Mouse (Mus musculus): ENCODE results near the gene Fam117b.

Fam117b gene

GRCm38 (mm10) chr1:59913195-59913868 is 526 bp downstream of the Fam117b start:
- peak; percentile 77 to 81 for DNase-seq (ENCODE audit: low spot score in 2 of 2)

GRCm38 (mm10) chr1:59913869-59914225 is 1.0 kb downstream of the Fam117b start:
- no peak for DNase-seq (ENCODE audit: low spot score in 2 of 2)

- DNase-seq (ENCODE audit: low spot score in 2 of 2): no peak
These were observed 2.0 kb downstream of the Fam117b start for GRCm38 (mm10) chr1:59914799-59915198.

DNA sequence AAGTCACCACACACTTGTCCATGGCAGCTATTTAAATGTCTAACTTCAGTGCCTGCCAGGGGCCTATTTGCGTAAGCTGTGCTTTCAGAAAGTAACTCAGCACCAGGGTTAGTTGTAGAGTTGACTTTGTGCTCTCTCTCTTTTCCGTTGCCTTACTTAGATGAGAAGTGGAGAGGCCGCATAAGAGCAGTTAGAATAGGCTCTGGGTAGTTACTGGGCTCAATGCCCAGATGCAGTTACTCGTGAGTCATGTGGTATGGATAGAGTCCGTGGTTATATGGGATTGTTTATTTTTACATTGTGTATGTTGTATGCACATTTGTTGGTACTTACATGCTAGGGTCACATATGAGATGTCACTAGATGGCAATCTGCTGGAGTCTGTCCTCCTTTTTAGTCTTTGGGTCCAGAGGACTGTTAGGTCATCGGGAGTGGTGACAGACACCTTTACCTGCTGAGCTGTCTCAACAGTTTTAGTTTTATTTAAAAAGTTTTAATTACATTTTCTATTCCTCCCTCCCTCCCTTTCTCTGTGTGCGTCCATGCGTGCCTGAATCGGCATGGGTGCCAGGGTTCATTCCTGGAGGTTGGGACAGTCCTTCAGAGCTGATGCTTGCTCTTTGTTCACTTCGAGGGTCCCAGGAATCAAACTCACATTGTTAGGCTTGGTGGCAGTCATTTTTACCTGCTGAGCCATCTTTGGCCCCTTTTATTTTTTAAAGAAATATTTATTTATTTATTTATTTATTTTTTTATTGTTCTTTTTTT is 3.2 kb downstream of the Fam117b start:
- DNase-seq (ENCODE audit: low spot score in 2 of 2): peak in 1 of 2 experiments; percentile 34

- no peak for DNase-seq (ENCODE audit: low spot score in 2 of 2)
These were observed 4.6 kb downstream of the Fam117b start for GRCm38 (mm10) chr1:59917401-59917800.

DNA sequence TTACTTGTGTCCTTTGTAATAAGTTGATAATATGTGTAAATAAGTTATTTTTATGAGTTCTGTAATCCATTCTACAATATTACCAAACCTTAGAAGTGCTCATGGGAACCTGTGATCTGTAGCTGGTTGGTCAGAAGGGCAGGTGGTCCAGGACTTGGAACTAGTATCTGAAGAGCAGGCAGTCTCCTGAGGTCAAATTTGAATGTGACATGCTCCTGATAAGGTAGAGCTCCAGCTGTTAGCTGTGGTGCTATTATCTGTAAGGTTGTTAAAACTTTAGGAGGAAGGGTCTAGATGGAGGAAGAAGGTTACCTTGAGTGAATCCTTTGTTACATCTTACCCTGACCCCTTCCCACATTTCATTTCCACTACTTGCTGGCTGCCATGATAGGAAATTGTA is 5.3 kb downstream of the Fam117b start:
- DNase-seq (ENCODE audit: low spot score in 2 of 2): no peak

- no peak for DNase-seq (ENCODE audit: low spot score in 2 of 2)
These were observed 10.4 kb downstream of the Fam117b start for GRCm38 (mm10) chr1:59923201-59923600.

DNA sequence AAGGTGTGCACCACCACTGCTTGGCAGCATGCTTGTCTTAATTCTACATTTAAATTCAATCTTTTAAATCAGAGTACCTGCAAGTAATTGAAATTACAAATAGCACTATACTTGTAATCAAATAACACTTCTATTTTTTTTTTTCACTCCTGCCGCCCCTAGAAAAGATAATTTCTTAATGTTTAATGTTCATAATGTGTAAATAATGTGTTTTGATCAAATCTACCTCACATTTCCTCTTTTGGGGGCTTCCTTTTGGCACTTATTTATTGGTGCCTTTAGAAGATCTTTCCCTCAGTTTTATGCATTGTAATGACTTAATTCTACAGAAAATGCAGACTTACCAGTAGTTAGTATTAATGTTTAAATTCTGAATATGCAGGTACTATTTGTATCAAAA is 10.9 kb downstream of the Fam117b start:
- no peak for DNase-seq (ENCODE audit: low spot score in 2 of 2)

- no peak for DNase-seq (ENCODE audit: low spot score in 2 of 2)
These were observed 11.6 kb downstream of the Fam117b start for GRCm38 (mm10) chr1:59924411-59924810.

DNA sequence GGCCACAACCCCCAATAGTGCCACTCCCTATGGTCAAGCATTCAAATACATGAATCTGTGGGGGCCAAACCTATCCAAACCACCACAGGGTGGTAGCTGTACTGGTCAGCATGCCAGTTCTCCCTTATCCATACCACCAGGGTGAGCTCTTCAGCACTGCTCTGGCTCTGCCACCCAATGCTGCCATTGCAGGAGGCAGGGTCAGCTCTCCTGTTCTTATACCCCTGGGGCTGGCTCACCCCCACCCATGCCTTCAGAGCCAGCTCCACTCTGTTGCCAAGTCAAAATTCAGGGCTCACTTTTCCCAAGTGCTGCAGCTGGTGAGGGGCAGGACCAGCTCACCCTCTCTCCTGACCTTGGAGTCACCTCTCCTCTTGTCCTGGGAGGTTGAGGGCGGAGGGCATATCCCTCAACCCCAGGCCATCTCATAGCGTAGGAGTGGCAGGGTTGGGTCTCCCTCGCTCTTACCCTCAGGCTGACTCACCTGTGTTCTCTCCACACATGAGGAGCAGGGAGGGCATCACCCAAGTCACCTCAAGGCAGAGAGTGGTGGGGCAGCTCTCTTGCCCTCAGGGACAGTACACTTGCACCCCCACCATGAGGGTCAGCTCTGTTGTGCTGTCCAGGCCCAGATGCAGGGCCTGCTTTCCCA is 13.3 kb downstream of the Fam117b start:
- no peak for DNase-seq (ENCODE audit: low spot score in 2 of 2)

GRCm38 (mm10) chr1:59927131-59927680 is 14.4 kb downstream of the Fam117b start:
- DNase-seq (ENCODE audit: low spot score in 2 of 2): no peak

GRCm38 (mm10) chr1:59930926-59931325 is 18.1 kb downstream of the Fam117b start:
- DNase-seq (ENCODE audit: low spot score in 2 of 2): no peak

GRCm38 (mm10) chr1:59932991-59933390 is 20.2 kb downstream of the Fam117b start:
- DNase-seq (ENCODE audit: low spot score in 2 of 2): no peak

DNA sequence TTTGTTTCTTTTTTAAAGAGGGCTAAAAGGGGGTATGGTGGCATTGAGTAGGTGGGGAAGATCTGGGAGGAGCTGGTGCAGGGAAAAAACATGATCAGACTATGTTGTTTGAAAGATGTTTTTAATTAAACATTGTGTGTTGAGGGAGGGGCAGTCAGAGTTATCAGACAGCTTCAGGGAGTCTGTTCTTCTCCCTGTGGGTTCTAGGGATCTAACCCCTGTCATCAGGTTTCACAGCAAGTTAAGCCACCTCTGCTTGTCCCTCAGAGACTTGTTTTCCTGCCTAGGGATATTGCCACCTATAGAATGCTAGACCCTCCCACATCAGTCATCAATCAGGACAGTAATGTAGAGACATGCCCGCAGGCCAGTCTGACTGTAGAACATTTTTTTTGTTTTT is 28.3 kb downstream of the Fam117b start:
- DNase-seq (ENCODE audit: low spot score in 2 of 2): no peak

- DNase-seq (ENCODE audit: low spot score in 2 of 2): no peak
These were observed 29.4 kb downstream of the Fam117b start for GRCm38 (mm10) chr1:59942057-59942790.

DNA sequence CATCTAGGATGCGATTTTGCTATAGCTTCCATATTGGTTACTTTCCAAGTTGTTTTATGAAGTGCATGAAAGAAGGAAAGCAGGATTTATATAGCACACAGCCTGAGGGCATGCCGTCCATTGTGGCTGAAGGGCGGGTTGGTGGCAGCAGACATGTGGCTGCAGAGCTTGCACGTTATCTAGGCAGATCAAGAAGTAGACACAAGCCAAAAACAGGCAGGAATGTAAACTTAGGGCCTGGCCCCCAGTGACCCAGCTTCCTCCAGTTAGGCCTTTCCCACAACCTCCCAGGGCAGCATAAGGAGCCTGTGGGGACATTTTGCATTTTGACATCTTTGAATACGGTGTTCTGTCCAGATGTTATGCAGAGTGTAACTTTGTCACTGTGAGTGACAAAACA is 31.0 kb downstream of the Fam117b start:
- DNase-seq (ENCODE audit: low spot score in 2 of 2): no peak

GRCm38 (mm10) chr1:59945969-59946368 is 33.2 kb downstream of the Fam117b start:
- no peak for DNase-seq (ENCODE audit: low spot score in 2 of 2)

GRCm38 (mm10) chr1:59947509-59947908 is 34.7 kb downstream of the Fam117b start:
- no peak for DNase-seq (ENCODE audit: low spot score in 2 of 2)

DNA sequence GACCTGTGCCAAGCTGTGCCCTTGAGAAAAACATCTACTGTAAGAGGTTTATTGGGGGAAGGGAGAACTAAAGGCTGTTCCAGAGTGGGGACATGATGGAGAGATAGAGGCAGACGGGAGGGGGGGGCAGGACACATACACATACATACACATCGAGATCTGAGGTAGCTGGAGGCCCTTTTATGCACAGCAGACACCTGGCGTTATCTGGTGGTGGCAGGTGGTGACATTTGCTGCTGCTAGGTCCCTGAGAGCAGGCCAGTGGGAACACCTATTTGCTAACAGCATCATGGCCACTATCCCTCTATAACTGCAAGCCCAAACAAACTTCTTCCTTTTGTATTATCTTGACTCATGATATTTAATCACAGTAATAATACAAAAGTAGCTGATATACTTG is 44.4 kb downstream of the Fam117b start:
- DNase-seq (ENCODE audit: low spot score in 2 of 2): no peak

DNA sequence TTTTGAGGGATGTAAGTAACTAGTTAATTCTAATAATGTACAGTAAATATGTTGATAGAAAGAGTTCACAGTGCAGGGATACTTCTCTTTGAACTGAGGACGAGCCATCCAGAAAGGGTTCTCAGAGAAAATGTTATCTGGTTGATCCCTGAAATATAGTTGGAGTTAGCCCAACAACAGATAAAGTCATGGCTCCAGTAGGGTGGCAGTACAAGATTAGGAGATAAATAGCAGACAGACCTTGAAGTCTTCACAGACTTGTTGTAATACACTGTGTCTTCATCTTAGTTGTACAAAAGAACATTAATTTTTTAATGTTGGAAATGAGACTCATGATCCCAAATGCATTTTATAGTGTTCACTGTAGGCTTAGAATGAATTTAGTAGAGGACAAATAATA is 47.1 kb downstream of the Fam117b start:
- DNase-seq (ENCODE audit: low spot score in 2 of 2): no peak

DNA sequence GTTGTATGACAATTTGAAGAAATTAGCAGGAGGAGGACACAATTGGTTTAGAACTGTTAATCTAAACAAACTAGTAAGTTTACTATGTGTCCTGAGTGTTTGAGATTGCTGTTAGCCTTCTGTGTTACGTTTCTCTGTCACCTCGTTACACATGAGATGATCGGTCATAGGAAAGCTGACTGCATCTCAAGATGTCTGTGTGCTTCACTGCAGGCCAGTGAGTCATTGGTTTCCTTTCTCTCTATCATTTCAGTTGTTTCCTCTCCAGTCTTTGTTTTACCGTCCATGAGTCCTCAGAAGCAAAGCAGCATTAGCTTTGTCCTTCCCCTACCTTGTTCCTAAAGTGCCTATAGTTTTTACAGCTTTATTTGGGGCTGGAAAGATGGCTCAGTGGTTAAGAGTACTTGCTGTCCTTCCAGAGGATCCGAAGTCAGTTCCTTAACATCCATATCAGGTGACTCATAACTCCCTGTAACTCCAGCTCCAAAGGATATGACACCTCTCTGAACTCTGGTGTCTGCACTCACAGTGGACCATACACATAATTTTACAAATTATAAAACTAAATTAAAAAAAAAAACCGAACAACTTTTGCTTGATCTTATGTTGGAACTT is 53.5 kb downstream of the Fam117b start:
- DNase-seq (ENCODE audit: low spot score in 2 of 2): no peak
